In genomic region chr15:82968449-82968848, GRCm38 (mm10) we compare ENCODE assay signal across 8 mouse cellular contexts. TPM values are rescaled to one million over a fixed set of nuclear protein-coding genes. Genes with fewer than 3 reads are reported as not detected.
DNase-seq lines count a peak whose midpoint lies in the region; ATAC-seq and TF ChIP-seq lines count a peak whose summit lies in the region.

No protein-coding gene starts in this region.

- H3K9me3 ChIP-seq in intestine, postnatal 0 days (ENCODE audit: control insufficient read depth) = no peaks in the 10 kb centered on the region
- H3K9me3 ChIP-seq in midbrain, embryonic 16.5 days (replicated peaks; ENCODE audit: control insufficient read depth, low read length, poor library complexity, severe bottlenecking) = no peaks in the 10 kb centered on the region

- no peak overlapping the region for H3K4me3 ChIP-seq in intestine, postnatal 0 days (ENCODE audit: low read depth, low read length)
- H3K4me3 ChIP-seq in midbrain, embryonic 16.5 days (ENCODE audit: low read depth, low read length) = no peak overlapping the region

- no peaks in the 10 kb centered on the region for H3K36me3 ChIP-seq in intestine, postnatal 0 days (ENCODE audit: control insufficient read depth, insufficient read depth)
- H3K36me3 ChIP-seq in midbrain, embryonic 16.5 days (ENCODE audit: control insufficient read depth, insufficient read depth, low read length) = no peaks in the 10 kb centered on the region

- no peaks in the 10 kb centered on the region for H3K4me1 ChIP-seq in intestine, postnatal 0 days (replicated peaks; ENCODE audit: control insufficient read depth, insufficient read depth, low read length)
- H3K4me1 ChIP-seq in midbrain, embryonic 16.5 days (ENCODE audit: control insufficient read depth, insufficient read depth, low read length) = peaks cover 25% of the 10 kb centered on the region

- H3K9ac ChIP-seq in intestine, postnatal 0 days (ENCODE audit: low read depth, low read length) = no peak overlapping the region
- peak overlapping the region; percentile 52 for H3K9ac ChIP-seq in midbrain, embryonic 16.5 days (ENCODE audit: low read depth, low read length)

- peak overlapping the region; percentile 24 for H3K4me2 ChIP-seq in intestine, postnatal 0 days (replicated peaks; ENCODE audit: low read depth)
- peak overlapping the region; percentile 57 for H3K4me2 ChIP-seq in midbrain, embryonic 16.5 days (ENCODE audit: low read length)

- TF ChIP-seq CTCF in intestine, postnatal 0 days (IDR thresholded peaks at IDR 0.05; ENCODE audit: low read depth) = no peak

- DNase-seq in gastrocnemius, postnatal 10 days = peak; percentile 41
- DNase-seq in gastrocnemius, postnatal 25 days = no peak
- DNase-seq in CD8-positive naive resting alpha-beta T cell, adult 2 months (ENCODE audit: low read depth in 2 of 2, low spot score in 2 of 2) = peak; percentile 30 to 36
- peak; percentile 60 for DNase-seq in embryo, embryonic 10.5 days (ENCODE audit: low spot score)
- DNase-seq in lung, adult 18-20 months = no peak

- H3K27me3 ChIP-seq in intestine, postnatal 0 days (replicated peaks; ENCODE audit: control insufficient read depth, insufficient read depth, low read length) = peaks cover 7% of the 10 kb centered on the region; the same call in 1 of the 2 replicates
- H3K27me3 ChIP-seq in midbrain, embryonic 16.5 days (ENCODE audit: control insufficient read depth, insufficient read depth, low read depth, low read length) = no peaks in the 10 kb centered on the region

- 13% methylated on average over 20 of the region's 22 CpGs for WGBS in intestine, postnatal 0 days
- WGBS in midbrain, embryonic 16.5 days = under 1% methylated on average over 21 of the region's 22 CpGs

- no peak overlapping the region for H3K27ac ChIP-seq in intestine, postnatal 0 days (ENCODE audit: low read depth, low read length)
- peak overlapping the region; percentile 61 for H3K27ac ChIP-seq in midbrain, embryonic 16.5 days (ENCODE audit: low read length)

- no peak for ATAC-seq in intestine, postnatal 0 days
- peak; percentile 46; the same call in 1 of the 2 replicates for ATAC-seq in midbrain, embryonic 16.5 days
- ATAC-seq in granulocyte monocyte progenitor cell, adult 5-6 weeks (replicated peaks; ENCODE audit: poor library complexity, severe bottlenecking) = no peak

RNA-seq across cellular contexts. Expression of gene Tcf20, which starts 19.2 kb away (rescaled TPM):
- 10 to 100 TPM; 33.4 to 40.6 TPM for total RNA-seq in gastrocnemius, postnatal 10 days (2021)
- 10 to 100 TPM; 24.4 to 25.5 TPM for total RNA-seq in gastrocnemius, postnatal 25 days (2021)
- polyA plus RNA-seq in intestine, postnatal 0 days (2015; fragmentation: Nextera tagmentation; extraction: Ambion mirVana) = 3.9 and 4.1 TPM in 2 replicates
- polyA plus RNA-seq in midbrain, embryonic 16.5 days (2015; fragmentation: Nextera tagmentation; extraction: Ambion mirVana) = 13.0 and 13.6 TPM in 2 replicates
- 52.2 and 56.9 TPM in 2 replicates for total RNA-seq in granulocyte monocyte progenitor cell, adult 5-6 weeks (2014; fragmentation: Nextera tagmentation)
- total RNA-seq in granulocyte monocyte progenitor cell, adult 5-6 weeks (2017) = 76.8 and 81.2 TPM in 2 replicates

Comparison
In these comparisons a context has a peak if more than half of its experiments do, and no peak if none do; other contexts are left out.
1. DNase-seq: peak in gastrocnemius, postnatal 10 days (single experiment), CD8-positive naive resting alpha-beta T cell, adult 2 months (2 of 2) and embryo, embryonic 10.5 days (single experiment); none in gastrocnemius, postnatal 25 days (single experiment) and lung, adult 18-20 months (0 of 2).